Mouse (Mus musculus): ENCODE results near the gene Pi4k2a. TPM values are rescaled to one million over a fixed set of nuclear protein-coding genes. Genes with fewer than 3 reads are reported as not detected.

The Pi4k2a gene
- polyA plus RNA-seq, 1 experiment from 2014 or later = 7.0 TPM

DNA sequence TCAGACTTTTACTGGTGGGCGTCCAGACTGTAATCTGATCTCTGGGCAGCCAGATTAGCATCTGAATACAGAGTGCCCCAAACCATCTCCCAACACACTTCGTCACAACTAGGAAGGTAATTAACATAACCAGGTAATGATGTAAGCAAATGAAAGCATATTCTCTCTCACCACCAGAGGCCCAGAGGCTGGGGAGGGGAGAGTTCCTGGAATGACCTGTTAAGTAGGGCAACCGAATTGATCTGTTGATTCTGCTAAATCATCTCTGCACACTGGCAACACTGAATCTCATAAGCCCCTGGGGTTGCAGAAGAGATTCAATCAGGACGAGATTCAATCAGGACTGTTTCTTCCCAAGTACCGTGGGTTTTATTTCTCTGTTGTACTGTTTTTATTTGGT lies 45.9 kb downstream of the Pi4k2a start:
- no peaks in the 10 kb centered on the region for H3K36me3 ChIP-seq (ENCODE audit: control insufficient read depth, insufficient read depth, low read length)
- H3K4me2 ChIP-seq (ENCODE audit: low read depth, low read length) = no peak overlapping the region
- H3K4me3 ChIP-seq (replicated peaks; ENCODE audit: low read length) = no peak overlapping the region
- 33% methylated on average over 5 of the region's 5 CpGs for WGBS
- no peak overlapping the region for H3K9ac ChIP-seq (ENCODE audit: low read length)
- no peaks in the 10 kb centered on the region for H3K9me3 ChIP-seq (replicated peaks; ENCODE audit: control insufficient read depth, low read length)
- no peak for ATAC-seq (ENCODE audit: insufficient read depth, low FRiP score)
- H3K4me1 ChIP-seq (ENCODE audit: control insufficient read depth, insufficient read depth, low read length) = no peaks in the 10 kb centered on the region
- H3K27me3 ChIP-seq (ENCODE audit: control insufficient read depth, insufficient read depth, low read length) = no peaks in the 10 kb centered on the region
- no peak overlapping the region for H3K27ac ChIP-seq (ENCODE audit: low read length)

DNA sequence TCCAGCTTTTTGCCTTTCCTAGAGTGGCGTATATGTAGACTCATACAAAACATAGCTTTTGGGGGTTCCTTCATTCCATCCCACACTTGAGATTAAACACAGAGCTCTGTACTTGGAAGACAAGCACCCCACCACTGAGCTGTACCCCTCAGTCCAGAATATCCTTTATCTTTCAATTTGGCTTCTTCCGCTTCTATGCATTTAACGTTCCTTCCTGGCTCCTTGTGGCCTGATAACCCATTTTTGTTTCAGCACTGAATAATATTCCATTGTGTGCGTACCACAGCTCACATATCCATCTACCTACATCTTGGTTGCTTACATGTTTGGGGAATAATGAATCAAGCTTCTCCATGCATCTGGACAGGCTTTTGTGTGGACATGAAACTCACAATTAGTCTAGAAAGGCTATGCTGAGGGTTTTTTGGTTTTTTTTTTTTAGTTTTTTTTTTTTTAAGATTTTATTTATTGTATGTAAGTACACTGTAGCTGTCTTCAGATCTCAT lies 47.0 kb downstream of the Pi4k2a start:
- no peak for ATAC-seq (ENCODE audit: insufficient read depth, low FRiP score)
- no peak overlapping the region for H3K4me2 ChIP-seq (ENCODE audit: low read depth, low read length)
- no peak overlapping the region for H3K9ac ChIP-seq (ENCODE audit: low read length)
- no peaks in the 10 kb centered on the region for H3K9me3 ChIP-seq (replicated peaks; ENCODE audit: control insufficient read depth, low read length)
- H3K27ac ChIP-seq (ENCODE audit: low read length) = no peak overlapping the region
- H3K36me3 ChIP-seq (ENCODE audit: control insufficient read depth, insufficient read depth, low read length) = no peaks in the 10 kb centered on the region
- H3K4me1 ChIP-seq (ENCODE audit: control insufficient read depth, insufficient read depth, low read length) = no peaks in the 10 kb centered on the region
- WGBS = 90% methylated on average over 4 of the region's 4 CpGs
- H3K4me3 ChIP-seq (replicated peaks; ENCODE audit: low read length) = no peak overlapping the region
- H3K27me3 ChIP-seq (ENCODE audit: control insufficient read depth, insufficient read depth, low read length) = no peaks in the 10 kb centered on the region

DNA sequence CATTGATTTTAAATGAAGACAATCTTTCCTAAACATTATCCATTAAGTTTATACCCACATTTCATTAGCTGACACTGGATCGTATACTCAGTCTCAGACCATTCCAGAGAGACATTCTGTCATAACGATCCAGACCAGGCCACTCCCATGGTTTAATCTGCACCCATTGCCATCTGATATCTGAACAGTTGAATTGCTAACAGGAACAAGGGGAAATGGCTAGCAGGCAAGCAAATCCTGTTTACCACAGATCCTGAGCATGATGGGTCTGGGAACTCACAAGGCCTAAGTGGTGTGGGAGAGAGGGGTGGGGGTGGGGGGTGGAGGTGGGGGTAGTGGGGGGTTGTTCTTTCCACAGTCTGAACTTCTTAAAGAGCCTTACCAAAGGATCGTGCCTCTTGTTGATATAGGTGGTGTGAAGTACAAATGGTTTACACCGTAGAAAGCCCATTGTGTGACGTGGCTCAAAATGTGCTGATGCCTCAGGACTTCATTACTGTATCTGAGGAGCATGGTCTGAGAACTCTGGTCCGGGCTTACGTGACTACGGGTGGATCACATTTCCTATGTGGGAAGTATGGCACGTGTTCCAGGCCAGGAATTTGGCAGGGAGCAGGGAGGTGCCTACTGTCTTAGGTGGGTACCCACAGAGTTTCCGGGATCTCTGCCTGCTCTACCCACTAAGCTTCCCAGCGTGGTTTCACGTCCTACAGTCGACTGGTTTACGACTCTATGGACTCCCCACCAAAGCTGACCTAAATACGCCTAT lies 48.4 kb downstream of the Pi4k2a start:
- Histone ChIP-seq H3K9ac (ENCODE audit: low read length) (no peak overlapping the region), H3K4me2 (ENCODE audit: low read depth, low read length) (no peak overlapping the region), H3K4me3 (replicated peaks; ENCODE audit: low read length) (no peak overlapping the region), H3K27ac (ENCODE audit: low read length) (no peak overlapping the region), H3K9me3 (replicated peaks; ENCODE audit: control insufficient read depth, low read length) (no peaks in the 10 kb centered on the region), H3K4me1 (ENCODE audit: control insufficient read depth, insufficient read depth, low read length) (no peaks in the 10 kb centered on the region), H3K27me3 (ENCODE audit: control insufficient read depth, insufficient read depth, low read length) (no peaks in the 10 kb centered on the region), H3K36me3 (ENCODE audit: control insufficient read depth, insufficient read depth, low read length) (no peaks in the 10 kb centered on the region)
- 83% methylated on average over 15 of the region's 15 CpGs for WGBS
- no peak for ATAC-seq (ENCODE audit: insufficient read depth, low FRiP score)

DNA sequence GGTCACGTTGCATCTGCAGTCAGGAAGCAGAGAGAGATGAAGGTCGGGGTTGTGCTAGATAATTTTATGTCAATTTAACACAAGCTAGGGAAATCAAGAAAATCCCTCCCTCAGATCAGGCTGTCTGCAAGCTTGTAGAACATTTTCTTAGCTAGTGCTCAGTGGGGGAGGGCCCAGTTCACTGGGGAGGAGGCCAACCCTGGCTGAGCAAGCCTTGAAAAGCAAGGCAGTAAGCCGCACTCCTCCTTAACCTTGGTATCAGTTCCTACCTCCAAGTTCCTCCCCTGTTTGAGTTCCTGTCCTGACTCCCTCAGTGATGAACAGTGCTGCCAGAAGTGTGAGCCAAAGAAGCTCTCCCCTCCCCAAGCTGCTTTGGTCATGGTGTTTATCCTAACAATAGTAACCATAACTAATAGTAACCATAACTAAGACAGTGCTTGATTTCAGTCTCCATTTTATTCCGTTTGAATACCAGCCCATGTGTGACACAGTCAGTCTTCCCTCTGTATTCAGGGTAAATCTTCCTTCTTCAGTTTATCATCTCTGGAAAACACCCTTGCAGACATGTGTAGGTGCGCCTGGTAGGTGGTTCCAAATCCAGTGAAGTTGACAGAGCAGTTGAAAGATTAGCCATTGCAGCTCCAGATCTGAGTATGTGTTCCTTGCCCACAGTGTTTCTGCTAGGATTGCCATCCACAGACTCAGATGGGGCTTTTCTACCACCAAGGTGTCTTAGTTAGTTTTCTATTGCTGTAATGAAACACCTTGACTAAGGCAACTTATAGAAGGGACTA lies 49.7 kb downstream of the Pi4k2a start:
- Histone ChIP-seq H3K4me2 (ENCODE audit: low read depth, low read length) (no peak overlapping the region), H3K27ac (ENCODE audit: low read length) (no peak overlapping the region), H3K27me3 (ENCODE audit: control insufficient read depth, insufficient read depth, low read length) (no peaks in the 10 kb centered on the region), H3K4me1 (ENCODE audit: control insufficient read depth, insufficient read depth, low read length) (no peaks in the 10 kb centered on the region), H3K9ac (ENCODE audit: low read length) (no peak overlapping the region), H3K9me3 (replicated peaks; ENCODE audit: control insufficient read depth, low read length) (no peaks in the 10 kb centered on the region), H3K36me3 (ENCODE audit: control insufficient read depth, insufficient read depth, low read length) (no peaks in the 10 kb centered on the region), H3K4me3 (replicated peaks; ENCODE audit: low read length) (no peak overlapping the region)
- ATAC-seq (ENCODE audit: insufficient read depth, low FRiP score) = no peak; the same call in 1 of the 2 replicates
- WGBS = 73% methylated on average over 5 of the region's 5 CpGs

DNA sequence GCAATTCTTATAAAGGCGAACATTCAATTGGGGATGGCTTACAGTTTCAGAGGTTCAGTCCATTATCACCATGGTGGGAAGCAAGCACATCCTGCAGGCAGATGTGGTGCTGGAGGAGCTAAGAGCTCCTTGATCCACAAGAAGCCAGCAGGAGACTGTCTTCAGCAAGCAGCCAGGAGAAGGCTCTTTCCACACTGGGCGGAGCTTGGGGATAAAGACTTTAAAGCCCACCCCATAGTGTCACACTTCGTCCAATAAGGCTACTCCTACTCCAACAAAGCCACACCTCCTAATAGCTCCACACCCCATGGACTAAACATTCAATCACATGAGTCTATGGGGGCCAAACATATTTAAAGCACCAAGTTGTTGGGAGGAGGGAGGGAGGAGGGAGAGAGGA lies 51.7 kb downstream of the Pi4k2a start:
- no peaks in the 10 kb centered on the region for H3K27me3 ChIP-seq (ENCODE audit: control insufficient read depth, insufficient read depth, low read length)
- no peak overlapping the region for H3K9ac ChIP-seq (ENCODE audit: low read length)
- H3K36me3 ChIP-seq (ENCODE audit: control insufficient read depth, insufficient read depth, low read length) = no peaks in the 10 kb centered on the region
- H3K4me1 ChIP-seq (ENCODE audit: control insufficient read depth, insufficient read depth, low read length) = peaks cover 5% of the 10 kb centered on the region; the same call in 1 of the 2 replicates
- H3K4me3 ChIP-seq (replicated peaks; ENCODE audit: low read length) = no peak overlapping the region
- WGBS = 73% methylated on average over 3 of the region's 3 CpGs
- ATAC-seq (ENCODE audit: insufficient read depth, low FRiP score) = no peak
- no peak overlapping the region for H3K27ac ChIP-seq (ENCODE audit: low read length)
- H3K4me2 ChIP-seq (ENCODE audit: low read depth, low read length) = no peak overlapping the region
- no peaks in the 10 kb centered on the region for H3K9me3 ChIP-seq (replicated peaks; ENCODE audit: control insufficient read depth, low read length)

DNA sequence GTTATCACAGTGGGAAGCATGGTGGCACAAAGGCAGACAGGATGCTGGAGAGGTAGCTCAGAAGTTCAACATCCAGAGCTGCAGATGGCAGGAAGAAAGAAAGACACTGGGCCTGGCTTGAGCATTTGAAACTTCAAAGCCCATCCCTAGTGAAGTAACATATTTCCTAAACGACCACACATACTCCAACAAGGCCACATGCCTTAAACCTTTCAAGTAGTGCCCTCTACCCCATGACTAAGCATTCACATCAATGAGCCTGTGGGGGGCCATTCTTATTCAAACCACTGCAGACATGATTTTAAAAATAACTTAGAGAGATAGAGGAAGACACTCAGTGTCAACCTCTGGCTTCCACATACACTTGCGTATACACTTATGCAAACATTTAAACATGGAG lies 52.5 kb downstream of the Pi4k2a start:
- no peak for ATAC-seq (ENCODE audit: insufficient read depth, low FRiP score)
- Histone ChIP-seq H3K9me3 (replicated peaks; ENCODE audit: control insufficient read depth, low read length) (no peaks in the 10 kb centered on the region), H3K4me2 (ENCODE audit: low read depth, low read length) (no peak overlapping the region), H3K27ac (ENCODE audit: low read length) (no peak overlapping the region), H3K27me3 (ENCODE audit: control insufficient read depth, insufficient read depth, low read length) (no peaks in the 10 kb centered on the region), H3K36me3 (ENCODE audit: control insufficient read depth, insufficient read depth, low read length) (no peaks in the 10 kb centered on the region), H3K4me1 (ENCODE audit: control insufficient read depth, insufficient read depth, low read length) (peaks cover 6% of the 10 kb centered on the region; the same call in 1 of the 2 replicates), H3K4me3 (replicated peaks; ENCODE audit: low read length) (no peak overlapping the region), H3K9ac (ENCODE audit: low read length) (no peak overlapping the region)
- 88% methylated on average over 2 of the region's 2 CpGs for WGBS

DNA sequence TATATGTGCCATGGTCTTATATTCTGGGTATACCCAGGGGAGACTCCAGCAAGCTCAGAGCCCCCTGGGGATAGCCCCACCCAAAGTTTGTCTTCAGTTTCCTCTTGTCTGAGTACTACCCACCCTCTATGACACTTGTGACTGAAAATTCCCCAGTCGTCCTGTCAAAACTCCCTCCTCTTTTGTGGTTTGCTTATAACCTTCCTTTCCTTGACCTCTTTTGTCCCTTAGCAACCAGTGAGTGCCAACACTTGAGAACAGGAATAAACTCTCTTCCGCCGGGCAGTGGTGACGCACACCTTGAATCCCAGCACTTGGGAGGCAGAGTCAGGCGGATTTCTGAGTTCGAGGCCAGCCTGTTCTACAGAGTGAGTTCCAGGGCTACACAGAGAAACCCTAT lies 53.8 kb downstream of the Pi4k2a start:
- ATAC-seq (ENCODE audit: insufficient read depth, low FRiP score) = no peak
- 47% methylated on average over 6 of the region's 6 CpGs for WGBS
- Histone ChIP-seq H3K4me2 (ENCODE audit: low read depth, low read length) (no peak overlapping the region), H3K4me1 (ENCODE audit: control insufficient read depth, insufficient read depth, low read length) (peaks cover 14% of the 10 kb centered on the region), H3K9ac (ENCODE audit: low read length) (no peak overlapping the region), H3K36me3 (ENCODE audit: control insufficient read depth, insufficient read depth, low read length) (no peaks in the 10 kb centered on the region), H3K27me3 (ENCODE audit: control insufficient read depth, insufficient read depth, low read length) (no peaks in the 10 kb centered on the region), H3K27ac (ENCODE audit: low read length) (no peak overlapping the region; the same call in 1 of the 2 replicates), H3K9me3 (replicated peaks; ENCODE audit: control insufficient read depth, low read length) (no peaks in the 10 kb centered on the region), H3K4me3 (replicated peaks; ENCODE audit: low read length) (no peak overlapping the region)

DNA sequence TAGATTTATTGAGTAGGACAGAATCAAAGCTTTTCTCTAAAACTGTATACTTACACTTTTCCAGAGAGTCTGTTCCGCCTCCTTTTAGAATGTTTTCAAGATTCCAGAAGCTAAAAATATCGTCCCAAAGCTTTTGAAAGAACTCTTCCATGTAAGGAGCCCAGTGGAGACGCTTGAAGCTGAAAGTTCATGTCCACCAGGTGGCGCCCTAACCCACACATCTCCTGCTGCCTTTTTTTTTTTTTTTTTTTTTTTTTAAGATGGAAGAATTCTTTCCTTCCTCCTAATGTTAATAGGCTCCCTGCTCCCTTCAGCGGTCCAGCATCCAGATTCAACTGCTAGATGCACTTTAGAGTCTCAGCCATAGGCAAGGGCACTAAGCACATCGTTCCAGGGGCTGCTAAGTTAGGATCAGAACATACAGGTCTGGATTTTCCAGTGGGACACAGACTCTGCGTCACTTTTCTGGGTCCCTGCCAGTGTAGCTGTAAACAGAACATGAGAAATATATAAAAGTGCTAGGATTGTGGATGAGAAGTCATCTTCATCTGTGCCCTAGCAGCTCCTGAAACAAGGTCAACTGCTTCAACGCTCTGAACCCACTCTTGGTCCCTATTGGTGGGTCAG lies 54.4 kb downstream of the Pi4k2a start:
- no peak for ATAC-seq (ENCODE audit: insufficient read depth, low FRiP score)
- 22% methylated on average over 8 of the region's 8 CpGs for WGBS

DNA sequence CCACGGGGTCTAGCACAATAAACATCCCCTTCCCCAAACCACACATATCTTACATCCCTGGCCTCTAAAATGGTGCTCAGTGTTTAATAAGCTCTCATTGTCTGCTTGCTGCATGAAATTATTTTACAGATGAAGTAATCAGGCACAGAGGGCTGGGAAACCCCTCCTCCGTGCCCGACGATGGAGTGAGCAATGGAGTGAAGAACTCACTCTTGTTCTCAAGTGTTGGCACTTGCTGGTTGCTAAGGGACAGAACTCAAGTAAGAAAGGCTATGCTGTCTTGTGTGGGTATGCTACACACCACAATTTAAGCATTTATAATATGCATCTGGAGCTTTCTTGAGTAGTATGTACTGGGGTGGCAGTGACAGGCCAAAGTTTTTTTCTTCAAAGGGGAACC lies 54.9 kb downstream of the Pi4k2a start:
- no peak overlapping the region for H3K4me3 ChIP-seq (replicated peaks; ENCODE audit: low read length)
- 0 out of 2 replicates have a peak overlapping the region, but pooled peaks have one; percentile 44 for H3K9ac ChIP-seq (ENCODE audit: low read length)
- H3K4me1 ChIP-seq (ENCODE audit: control insufficient read depth, insufficient read depth, low read length) = peaks cover 26% of the 10 kb centered on the region
- no peaks in the 10 kb centered on the region for H3K9me3 ChIP-seq (replicated peaks; ENCODE audit: control insufficient read depth, low read length)
- no peaks in the 10 kb centered on the region for H3K27me3 ChIP-seq (ENCODE audit: control insufficient read depth, insufficient read depth, low read length)
- peak overlapping the region; percentile 46 for H3K27ac ChIP-seq (ENCODE audit: low read length)
- 64% methylated on average over 4 of the region's 4 CpGs for WGBS
- no peaks in the 10 kb centered on the region for H3K36me3 ChIP-seq (ENCODE audit: control insufficient read depth, insufficient read depth, low read length)
- H3K4me2 ChIP-seq (ENCODE audit: low read depth, low read length) = no peak overlapping the region
- ATAC-seq (ENCODE audit: insufficient read depth, low FRiP score) = no peak

More for the DNA sequence above, 54.4 kb downstream of the Pi4k2a start:
- H3K4me1 ChIP-seq (ENCODE audit: control insufficient read depth, insufficient read depth, low read length) = peaks cover 20% of the 10 kb centered on the region
- H3K9ac ChIP-seq (ENCODE audit: low read length) = 0 out of 2 replicates have a peak overlapping the region, but pooled peaks have one; percentile 44
- H3K27me3 ChIP-seq (ENCODE audit: control insufficient read depth, insufficient read depth, low read length) = no peaks in the 10 kb centered on the region
- H3K9me3 ChIP-seq (replicated peaks; ENCODE audit: control insufficient read depth, low read length) = no peaks in the 10 kb centered on the region
- H3K36me3 ChIP-seq (ENCODE audit: control insufficient read depth, insufficient read depth, low read length) = no peaks in the 10 kb centered on the region
- peak overlapping the region; percentile 26 for H3K4me2 ChIP-seq (ENCODE audit: low read depth, low read length)
- H3K4me3 ChIP-seq (replicated peaks; ENCODE audit: low read length) = no peak overlapping the region
- peak overlapping the region; percentile 46 for H3K27ac ChIP-seq (ENCODE audit: low read length)
